Mouse (Mus musculus) spleen, adult 12 weeks (tissue): ENCODE measurements around the gene Lhfpl3.
"Not testable (repeated sequence)": the region's sequence is repeated elsewhere in the genome, so short reads cannot be mapped to it uniquely, and the experiment has no call there.

Experiments used
- DNase-seq: peaks from one replicate; pipeline ENCODE4 v3.0.0; 2022; ENCODE audit warnings: low spot score

Gene Lhfpl3

DNA sequence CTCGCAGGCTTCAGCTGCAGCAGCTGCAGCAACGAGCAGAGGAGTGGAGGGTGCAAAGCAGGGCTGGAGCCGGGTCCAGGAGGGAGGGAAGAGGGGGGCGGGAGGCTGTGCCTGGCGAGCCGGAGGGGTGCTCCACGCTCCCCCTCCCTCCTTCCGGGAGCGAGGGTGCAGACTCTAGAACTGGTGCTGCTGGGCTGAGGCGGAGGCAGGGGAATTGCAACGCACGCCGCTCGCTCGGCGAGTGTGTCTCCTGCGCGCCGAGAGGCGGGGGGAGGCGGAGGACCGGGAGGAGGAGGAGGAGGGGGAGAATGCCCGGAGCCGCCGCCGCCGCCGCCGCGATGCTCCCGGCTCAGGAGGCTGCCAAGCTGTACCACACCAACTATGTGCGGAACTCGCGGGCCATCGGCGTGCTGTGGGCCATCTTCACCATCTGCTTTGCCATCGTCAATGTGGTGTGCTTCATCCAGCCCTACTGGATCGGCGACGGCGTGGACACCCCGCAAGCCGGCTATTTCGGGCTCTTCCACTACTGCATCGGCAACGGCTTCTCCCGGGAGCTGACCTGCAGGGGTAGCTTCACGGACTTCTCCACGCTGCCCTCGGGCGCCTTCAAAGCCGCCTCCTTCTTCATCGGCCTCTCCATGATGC, at the start of gene Lhfpl3:
TSS of gene Lhfpl3 (plus strand) at position 175 of the 648 bp plus-strand sequence.
- DNase-seq, result no peak

DNA sequence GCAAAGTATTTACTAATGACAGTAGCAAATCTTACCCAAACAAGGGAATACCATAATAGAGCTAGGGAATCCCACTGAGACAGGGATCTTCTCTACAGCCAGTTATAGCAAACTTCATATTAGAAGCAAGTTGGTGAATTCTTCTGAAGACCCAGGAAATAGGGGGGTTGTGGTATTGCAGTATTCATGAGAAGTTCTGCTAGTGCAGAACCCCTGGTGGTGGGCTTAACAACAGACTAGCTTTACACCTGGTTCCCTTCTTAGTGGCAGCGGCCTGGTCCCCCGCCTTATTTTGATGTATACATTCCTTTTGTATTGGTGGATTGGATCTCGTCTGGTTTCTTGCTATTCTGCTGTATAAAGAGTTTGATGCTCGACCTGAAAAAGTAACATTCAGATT, 39.6 kb upstream of the Lhfpl3 start:
- not testable (repeated sequence) for DNase-seq

DNA sequence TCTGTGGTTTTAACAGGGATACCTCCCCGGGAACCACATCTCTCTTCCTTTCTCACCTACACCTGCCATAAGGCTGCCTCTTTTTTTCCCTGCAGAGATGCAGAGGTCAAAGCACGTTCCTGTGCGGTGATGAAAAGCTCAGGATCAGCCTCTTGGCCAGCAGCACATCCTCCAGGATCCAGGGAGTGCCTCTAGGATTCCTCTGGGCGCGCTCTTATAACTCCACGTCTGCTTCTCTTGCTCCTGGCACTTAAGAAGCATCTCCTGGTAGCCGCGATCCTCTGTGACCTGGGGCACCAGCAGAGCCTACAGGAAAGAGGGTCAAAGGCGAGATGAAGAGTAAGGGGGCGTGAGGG, 352 bp upstream of the Lhfpl3 start:
- DNase-seq, result no peak

DNA sequence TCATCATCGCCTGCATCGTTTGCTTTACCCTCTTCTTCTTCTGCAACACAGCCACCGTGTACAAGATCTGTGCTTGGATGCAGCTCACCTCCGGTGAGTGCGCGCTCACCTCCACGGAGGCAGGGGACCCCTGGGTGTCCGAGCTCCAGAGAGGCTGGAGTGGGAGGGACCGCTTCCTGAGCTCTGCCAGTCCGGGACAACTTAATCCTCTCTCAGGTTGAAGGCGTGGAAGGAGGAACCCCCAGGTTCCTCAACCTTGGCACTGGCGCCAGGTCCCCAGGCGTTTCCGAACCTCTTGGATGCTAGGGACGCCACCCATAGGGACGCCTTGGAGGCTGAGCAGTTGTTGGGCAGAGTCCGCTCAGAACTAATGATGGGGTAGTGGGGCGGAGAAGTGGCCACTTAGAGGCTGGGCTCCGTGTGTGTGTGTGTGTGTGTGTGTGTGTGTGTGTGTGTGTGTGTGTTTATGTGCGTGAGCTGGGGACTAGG, 718 bp downstream of the Lhfpl3 start:
- no peak for DNase-seq

DNA sequence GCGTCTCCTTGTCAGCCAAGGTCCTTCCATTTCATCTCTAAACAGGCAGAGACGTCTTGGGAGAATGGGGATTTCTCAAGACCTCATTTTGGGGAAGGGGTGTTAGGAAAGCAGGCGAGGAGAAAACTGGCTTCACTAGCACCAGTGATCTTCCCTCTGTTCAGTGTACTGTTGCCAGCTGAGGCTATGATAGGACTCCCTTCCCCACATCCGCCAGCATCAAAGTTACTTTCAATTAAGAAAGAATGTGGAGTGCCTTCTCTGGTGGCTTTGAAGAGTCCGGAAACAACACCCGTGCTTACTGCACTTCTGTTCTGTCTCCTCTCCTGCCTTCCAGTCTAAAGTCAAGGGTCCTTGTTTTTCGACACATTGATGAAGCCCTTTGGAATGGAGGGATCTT, 1.4 kb downstream of the Lhfpl3 start:
- DNase-seq, result no peak

DNA sequence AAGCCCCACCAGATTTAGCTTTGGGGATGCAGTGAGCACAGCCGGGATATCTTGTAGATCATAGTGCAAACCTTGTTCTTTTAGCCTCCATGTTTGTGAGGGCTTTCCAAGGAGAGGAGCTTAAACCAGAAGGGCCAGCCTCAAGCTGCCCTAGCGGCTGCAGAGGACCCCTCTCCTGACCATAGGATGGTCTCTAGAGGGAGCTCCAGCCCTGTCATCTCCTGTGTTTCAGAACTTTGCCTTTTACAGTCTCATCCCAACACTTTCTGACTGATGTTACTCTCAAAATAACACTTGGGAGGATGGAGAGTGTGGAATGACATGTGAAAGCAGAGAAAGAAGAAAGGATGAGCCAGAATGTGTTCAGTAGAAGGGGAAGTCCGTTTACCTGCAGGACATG, 11.4 kb downstream of the Lhfpl3 start:
- no peak for DNase-seq

DNA sequence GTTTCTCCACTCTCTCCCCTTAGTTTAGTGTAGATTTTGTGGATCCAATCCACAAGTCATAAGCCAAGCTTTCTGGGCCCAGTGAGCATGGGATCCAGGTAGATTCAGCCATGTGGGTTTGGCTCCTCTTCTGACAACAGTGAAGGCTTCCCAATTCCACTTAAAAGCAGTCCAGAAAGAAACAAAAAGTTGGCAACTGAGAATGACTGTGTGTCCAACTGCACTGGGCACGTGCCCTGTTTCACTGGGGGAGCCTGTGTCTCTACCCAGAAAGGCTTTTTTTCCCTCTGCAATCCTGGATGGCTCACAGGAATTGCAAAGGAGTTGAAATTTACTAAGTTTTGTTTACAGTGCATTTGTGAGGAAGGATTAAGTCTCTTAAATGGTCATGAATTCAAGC, 24.9 kb downstream of the Lhfpl3 start:
- DNase-seq, result no peak

DNA sequence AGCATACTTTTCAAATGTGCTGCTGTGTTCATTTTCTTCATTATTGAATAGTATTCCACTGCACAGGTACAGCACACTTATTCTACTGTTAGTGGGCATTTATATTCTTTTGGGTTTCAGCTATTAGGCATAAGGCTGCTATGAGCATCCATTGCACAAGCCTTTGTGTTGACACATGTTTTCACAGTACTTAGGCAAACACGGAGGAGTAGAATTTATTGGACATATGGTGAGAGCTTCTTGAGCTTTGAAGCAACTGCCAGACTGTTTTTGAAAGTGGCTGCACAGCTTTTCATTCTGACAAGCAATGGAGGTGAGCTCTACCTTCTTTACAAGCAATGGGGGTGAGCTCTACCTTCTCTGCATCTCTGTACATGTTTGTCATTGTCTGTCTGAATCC, 49.5 kb downstream of the Lhfpl3 start:
- no peak for DNase-seq

DNA sequence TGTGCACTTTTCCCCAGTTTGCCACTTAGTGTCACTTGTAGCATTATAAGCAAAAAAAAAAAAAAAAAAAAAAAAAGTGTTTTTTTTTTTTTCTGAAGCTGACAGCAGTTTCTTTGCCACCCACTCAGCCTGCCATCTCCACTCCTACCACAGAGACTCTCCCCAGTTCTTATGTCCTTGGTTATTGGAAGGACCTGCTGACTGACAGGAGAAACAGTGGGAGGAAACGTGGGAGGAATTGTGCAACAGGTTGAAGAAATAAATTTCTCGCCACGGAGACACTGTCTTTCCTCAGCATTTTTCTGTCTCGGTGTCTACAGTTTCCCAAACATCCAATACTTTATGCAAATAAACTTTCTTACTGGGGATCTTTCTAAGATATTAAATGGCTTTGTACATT, 67.6 kb downstream of the Lhfpl3 start:
- no peak for DNase-seq

DNA sequence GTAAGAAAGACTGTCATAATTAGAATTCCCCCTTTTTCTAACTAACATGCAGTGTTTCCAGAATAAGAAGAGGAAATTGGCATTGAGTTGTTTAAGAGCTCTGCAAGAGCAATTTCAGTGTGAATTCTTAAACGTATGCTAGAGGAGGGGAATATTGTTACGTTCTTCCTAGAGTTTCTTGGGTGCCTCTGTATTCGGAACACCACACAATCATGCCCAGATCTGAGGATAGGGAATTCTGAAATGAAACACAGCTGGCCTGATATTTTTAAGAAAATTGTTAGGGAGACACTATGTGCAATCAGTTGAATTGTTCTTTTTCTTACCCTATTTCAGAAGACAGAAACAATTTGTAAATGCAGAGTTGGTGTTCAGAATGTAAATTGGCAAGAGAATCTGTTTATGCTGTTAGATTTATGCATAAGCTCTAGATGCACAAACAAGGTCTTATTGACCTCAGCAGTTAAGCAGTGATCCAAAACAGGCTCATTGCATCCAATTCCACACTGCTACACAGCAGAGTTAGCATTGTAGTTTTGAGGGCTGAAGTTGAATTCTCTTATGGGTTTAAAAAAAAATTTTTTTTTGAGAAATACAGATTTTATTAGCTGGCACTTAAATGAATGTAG, 84.1 kb downstream of the Lhfpl3 start:
- no peak for DNase-seq

DNA sequence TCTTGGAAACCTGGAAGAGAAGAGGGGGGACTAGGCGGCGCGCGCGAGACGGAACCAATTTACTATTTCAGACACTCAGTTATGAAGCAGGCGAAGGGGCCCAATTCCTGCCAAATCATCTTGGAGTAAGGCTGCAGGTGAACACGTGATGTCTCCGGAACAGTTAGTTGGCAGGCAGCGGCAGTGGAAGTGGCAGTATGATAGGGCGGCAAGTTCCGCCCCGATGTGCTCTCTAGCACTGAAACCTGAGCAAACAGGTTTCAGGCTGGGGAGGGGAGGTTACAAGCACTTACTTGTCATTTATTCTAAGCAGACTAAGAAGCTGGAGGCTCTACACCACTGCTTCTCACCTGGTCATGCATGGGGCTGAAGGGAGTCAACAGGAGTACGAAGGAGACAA, 105.7 kb downstream of the Lhfpl3 start:
- DNase-seq, result no peak

DNA sequence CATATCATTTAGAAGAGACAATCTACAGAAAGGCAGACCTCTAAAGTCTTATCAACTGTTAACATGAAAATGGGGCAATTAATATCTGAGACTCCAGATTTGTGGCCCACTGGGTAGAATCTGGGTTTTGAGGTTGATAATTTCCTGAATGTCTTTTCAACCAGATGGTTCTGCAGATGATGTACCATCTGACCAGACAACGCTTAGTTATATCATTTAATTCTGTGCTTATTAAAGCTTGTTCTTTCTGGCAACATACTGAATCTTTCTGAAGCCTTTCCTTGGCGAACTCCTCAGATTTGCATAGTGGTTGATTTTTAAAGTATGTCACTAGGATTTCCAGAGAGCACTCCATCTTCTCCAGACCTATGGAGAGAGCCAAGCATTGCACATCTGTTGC, 107.6 kb downstream of the Lhfpl3 start:
- no peak for DNase-seq

DNA sequence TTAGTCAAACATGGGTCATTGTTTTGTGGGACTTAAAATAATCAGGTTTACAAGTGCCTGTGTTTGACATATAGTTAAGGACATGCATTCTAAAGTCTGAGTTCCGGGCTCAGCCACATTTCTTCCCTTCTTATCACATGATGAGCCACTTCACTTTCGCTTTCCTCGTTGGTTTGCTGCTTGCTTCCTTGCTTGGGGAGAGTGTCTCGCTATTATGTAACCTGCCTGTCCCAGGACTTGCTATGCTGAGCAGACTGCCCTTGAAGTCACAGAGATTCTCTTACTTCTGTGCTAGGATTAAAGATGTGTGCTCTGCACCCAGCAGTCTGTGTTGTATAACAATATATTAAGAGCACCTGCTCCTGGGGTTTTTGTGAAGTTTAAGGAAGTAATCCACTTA, 110.6 kb downstream of the Lhfpl3 start:
- no peak for DNase-seq

DNA sequence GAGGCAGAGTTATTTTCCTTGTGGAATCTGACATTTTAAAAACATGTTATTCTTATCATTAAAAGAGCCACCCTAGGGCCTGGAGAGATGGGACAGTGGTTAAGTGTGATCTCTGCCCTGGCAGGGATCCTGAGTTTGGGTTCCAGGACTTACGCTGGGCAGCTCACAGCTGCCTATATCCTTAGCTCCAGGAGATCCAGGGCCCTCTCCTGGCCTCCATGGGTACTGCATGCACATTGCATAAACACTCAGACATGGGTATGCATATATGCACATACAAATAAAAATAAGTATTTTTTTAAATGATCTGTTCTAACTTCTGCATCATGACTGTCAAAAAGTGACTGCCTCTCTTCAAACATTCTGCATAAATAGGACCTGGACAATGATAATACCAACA, 115.5 kb downstream of the Lhfpl3 start:
- DNase-seq, result no peak

DNA sequence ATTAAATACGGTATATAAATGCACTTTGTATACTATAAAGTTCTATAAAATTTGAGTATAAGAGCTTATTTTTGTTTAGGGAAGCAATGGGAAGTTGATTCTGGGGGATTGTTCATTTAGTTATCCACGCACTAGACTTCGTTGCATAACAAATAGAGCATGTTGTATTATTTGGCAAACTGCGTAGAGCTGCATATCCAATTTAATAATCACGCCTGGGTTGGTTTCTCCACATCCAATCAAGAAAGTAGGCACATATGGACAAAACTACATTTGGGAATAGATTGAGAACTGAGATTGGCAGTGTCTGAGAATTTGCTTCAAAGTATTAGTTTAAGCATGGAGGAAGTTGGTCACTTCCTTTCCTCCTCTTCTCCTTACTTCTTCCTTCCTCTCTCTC, 123.2 kb downstream of the Lhfpl3 start:
- DNase-seq, result no peak

DNA sequence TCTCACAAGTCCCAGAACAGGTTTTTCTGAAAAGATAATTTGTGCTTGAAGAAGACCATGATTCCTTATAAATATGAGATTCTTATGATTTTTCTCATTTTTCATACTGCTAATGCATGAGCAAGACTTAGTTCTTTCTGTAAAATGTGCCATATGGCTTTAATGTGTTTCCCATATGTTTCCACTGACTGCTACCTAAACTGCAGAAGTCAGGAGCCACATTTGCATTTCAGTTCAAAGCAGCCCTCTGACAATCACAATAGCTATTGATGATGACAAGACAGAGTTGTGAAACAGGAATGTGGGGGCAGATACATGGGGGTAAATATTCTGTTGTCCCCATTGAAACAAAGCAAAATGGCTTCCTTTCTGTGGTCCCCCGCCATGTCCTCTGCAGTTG, 126.6 kb downstream of the Lhfpl3 start:
- no peak for DNase-seq

DNA sequence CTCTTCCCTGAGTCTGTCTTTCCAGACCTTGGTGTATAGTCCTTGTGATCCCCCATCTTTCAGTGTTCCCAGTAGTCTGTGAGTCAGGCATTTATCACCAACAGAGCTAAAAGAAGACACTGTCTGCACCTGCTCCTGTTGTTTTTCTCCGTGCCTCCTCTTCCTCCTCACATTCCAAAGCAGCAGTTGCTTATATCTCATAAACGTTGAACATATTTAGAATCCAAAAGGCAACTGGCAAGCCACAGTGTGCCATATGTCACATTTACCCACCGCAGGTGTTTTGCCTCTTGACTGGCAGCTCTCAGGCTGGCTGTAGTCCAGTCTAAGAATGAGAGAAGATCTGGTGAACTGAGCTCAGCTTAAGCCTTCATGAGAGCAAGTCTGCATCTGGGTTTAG, 142.5 kb downstream of the Lhfpl3 start:
- DNase-seq, result no peak

DNA sequence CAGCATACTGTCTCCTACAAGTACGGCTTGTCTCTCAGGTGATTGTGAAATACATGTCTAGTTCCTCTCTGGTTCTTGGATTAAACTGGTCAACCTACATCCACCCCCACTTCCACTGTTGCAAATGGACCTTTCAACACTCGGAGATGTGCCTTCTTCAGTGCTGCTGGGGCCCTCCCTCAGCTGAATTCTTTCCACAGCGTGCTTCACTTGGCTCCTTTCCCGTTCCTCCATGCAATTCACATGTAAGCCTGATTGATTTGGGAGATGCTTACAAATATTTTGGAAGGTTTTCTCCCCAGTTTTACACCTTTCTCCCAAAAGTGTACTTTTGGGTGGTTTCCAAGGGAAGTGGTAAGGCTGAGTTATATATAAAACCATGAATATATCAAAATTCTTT, 143.6 kb downstream of the Lhfpl3 start:
- no peak for DNase-seq

DNA sequence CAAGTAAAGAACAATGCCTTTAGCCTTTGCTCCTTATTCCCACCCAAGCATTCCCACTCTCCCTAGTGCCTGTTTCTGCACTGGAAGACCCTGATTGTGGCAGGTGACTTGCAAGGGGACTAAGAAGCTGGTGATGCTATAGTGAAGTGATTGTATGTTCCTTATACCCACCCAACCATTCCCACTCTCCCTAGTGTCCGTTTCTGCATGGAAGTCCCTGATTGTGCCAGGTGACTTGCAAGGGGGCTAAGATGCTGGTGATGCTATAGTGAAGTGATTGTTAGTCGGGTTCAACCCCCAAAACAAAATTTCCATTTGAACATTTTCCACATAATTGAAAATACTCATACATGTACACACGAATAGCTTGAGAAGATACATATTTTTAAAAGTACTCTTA, 151.4 kb downstream of the Lhfpl3 start:
- no peak for DNase-seq

DNA sequence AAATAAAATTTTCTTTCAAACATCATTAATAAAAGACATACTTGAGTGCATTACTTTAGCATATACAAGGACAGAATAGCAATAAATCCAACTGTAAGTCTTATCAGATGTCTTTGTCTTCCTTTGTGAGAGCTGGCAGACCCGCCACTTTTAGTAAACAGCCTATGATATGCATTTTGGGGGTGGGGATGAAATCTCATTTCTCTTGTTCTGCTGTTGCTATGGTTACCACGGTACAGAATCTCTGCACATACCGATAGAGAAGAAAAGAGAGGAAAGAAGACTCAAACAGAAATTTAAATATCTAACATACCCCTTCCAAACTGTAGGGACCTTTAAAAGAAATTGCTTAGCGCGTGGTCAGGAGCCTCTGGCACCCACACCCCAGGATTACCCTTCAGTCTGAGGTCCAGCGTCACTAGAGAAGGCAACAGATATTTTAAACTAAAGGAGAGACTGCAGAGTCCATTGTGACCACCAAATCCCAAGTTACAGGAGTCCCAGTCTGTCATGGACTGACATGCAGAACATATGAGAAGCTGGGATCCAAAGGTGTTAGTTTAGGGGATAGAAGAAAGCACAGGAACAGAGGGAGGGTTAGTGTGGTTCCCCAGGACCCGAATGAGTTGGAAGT, 151.9 kb downstream of the Lhfpl3 start:
- DNase-seq, result no peak

DNA sequence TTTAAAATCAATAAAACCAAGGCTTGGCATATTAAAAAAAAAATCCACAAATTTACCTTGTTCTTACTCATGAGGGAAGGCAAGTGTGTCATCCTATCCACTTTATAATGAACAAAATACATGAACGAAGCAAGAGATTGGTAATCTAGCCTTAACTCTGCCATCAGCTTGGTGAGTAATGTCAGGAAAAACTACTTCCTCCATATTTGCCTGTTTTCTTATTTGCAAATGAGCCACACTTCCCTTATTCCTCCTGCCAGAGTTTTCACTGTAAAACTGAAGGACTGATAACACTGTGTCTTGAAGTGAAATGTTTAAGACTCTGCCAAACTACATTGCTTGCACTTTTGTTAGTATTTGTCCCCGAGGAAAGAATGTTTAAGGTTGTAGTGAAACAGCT, 152.7 kb downstream of the Lhfpl3 start:
- no peak for DNase-seq

DNA sequence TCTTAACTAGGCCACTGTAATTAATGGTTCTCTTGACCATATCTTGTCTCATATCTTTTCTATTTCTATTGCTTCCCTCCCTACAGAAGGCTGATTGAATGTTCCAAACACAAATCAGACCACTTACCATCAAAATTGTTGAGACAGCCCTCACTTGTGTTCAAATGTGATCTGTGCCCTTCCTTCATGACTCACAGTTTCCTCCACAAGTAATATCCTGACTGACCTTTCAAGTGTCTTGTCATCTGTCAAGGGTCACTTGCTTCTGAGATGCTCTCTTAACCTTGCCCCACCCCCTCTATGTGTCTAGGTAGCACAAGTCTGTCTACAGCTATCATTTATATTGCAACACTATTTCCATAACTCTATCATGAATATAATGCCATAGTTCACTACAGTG, 154.1 kb downstream of the Lhfpl3 start:
- no peak for DNase-seq

DNA sequence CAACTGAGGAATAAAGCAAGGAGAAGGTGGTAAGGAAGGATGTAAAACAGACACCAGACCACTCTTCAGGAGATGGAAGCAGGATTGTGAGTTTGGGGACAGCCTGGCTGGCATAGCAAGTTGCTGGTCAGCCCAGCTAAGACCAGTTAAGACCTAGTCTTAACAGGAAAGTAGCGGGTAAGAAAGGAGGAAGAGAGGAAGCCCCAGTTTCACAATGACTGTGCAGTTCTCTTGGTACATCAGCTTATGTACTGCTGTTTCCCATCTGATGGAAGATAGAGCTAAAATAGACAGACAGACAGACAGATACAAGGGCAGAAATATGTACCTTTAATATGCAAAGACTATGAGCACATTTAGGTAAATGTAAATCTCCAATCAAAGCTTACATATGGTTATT, 171.3 kb downstream of the Lhfpl3 start:
- DNase-seq, result no peak

DNA sequence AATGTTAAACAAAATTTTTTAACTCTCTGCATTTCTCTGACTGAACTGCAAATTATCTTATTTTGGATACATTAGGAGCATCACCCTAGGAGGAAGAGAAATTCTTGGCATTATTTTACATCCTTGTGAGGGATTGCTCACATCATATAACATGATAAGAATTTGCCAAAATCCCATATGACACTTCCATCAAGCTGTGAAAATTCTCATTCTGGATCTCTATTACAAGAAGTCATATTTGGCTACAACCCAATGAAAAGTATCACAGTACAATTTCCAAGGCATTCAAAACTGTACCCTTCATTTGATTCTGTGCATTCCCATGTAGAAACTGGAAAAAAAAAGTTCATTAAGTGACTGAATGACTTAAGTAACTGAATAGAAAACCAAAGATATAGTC, 180.3 kb downstream of the Lhfpl3 start:
- DNase-seq, result no peak
